Mouse (Mus musculus): ENCODE data around the gene Aox1. TPM values are rescaled to one million over a fixed set of nuclear protein-coding genes. Genes with fewer than 3 reads are reported as not detected.
"Not testable (repeated sequence)": the region's sequence is repeated elsewhere in the genome, so short reads cannot be mapped to it uniquely, and the experiment has no call there.

Gene Aox1
- total RNA-seq (2022), result 10 to 100 TPM; 30.9 to 62.1 (median 45.8) TPM

GRCm38 (mm10) chr1:58029636-58030117, at the start of gene Aox1:
Gene Aox1 (plus strand): TSS chr1:58029931.
- DNase-seq, result peak; percentile 75

- no peak for DNase-seq
Observed at GRCm38 (mm10) chr1:57989052-57989600, 40.6 kb upstream of the Aox1 start.

- no peak for DNase-seq
Observed at GRCm38 (mm10) chr1:57991277-57991676, 38.5 kb upstream of the Aox1 start.

- DNase-seq, result peak; percentile 85
Observed at GRCm38 (mm10) chr1:57995432-57996132, 34.1 kb upstream of the Aox1 start, which contains the start of gene Sgo2a. Gene Sgo2a (plus strand): TSS chr1:57995971.

- DNase-seq, result peak; percentile 3
Observed at GRCm38 (mm10) chr1:57996133-57996615, 33.6 kb upstream of the Aox1 start.

- DNase-seq, result no peak
Observed at GRCm38 (mm10) chr1:57998146-57998545, 31.6 kb upstream of the Aox1 start.

- DNase-seq, result not testable (repeated sequence)
Observed at GRCm38 (mm10) chr1:58006388-58006787, 23.3 kb upstream of the Aox1 start.

- DNase-seq, result no peak
Observed at GRCm38 (mm10) chr1:58018856-58019255, 10.9 kb upstream of the Aox1 start, which contains the start of gene Kctd18. Gene Kctd18 (minus strand): TSS chr1:58018956.

- DNase-seq, result no peak
Observed at GRCm38 (mm10) chr1:58027707-58028106, 2.0 kb upstream of the Aox1 start.

GRCm38 (mm10) chr1:58030156-58030871, 583 bp downstream of the Aox1 start:
- DNase-seq, result peak; percentile 63

- DNase-seq, result peak; percentile 28
Observed at GRCm38 (mm10) chr1:58031160-58031769, 1.5 kb downstream of the Aox1 start.

GRCm38 (mm10) chr1:58037306-58037705, 7.6 kb downstream of the Aox1 start:
- DNase-seq, result not testable (repeated sequence)

- no peak for DNase-seq
Observed at GRCm38 (mm10) chr1:58045076-58045475, 15.3 kb downstream of the Aox1 start.

- no peak for DNase-seq
Observed at GRCm38 (mm10) chr1:58045546-58045945, 15.8 kb downstream of the Aox1 start.

- no peak for DNase-seq
Observed at GRCm38 (mm10) chr1:58046721-58047290, 17.1 kb downstream of the Aox1 start.

- DNase-seq, result no peak
Observed at GRCm38 (mm10) chr1:58049126-58049525, 19.4 kb downstream of the Aox1 start.

- no peak for DNase-seq
Observed at GRCm38 (mm10) chr1:58055598-58055997, 25.9 kb downstream of the Aox1 start.

- no peak for DNase-seq
Observed at GRCm38 (mm10) chr1:58056074-58056807, 26.5 kb downstream of the Aox1 start.

- no peak for DNase-seq
Observed at GRCm38 (mm10) chr1:58056939-58057338, 27.2 kb downstream of the Aox1 start.

GRCm38 (mm10) chr1:58058846-58059245, 29.1 kb downstream of the Aox1 start:
- DNase-seq, result peak; percentile 29

- no peak for DNase-seq
Observed at GRCm38 (mm10) chr1:58062131-58062530, 32.4 kb downstream of the Aox1 start.

- DNase-seq, result no peak
Observed at GRCm38 (mm10) chr1:58065151-58065550, 35.4 kb downstream of the Aox1 start.
